Mouse (Mus musculus): ENCODE results near the gene Mki67. TPM values are rescaled to one million over a fixed set of nuclear protein-coding genes. Genes with fewer than 3 reads are reported as not detected.
"Not testable (repeated sequence)": the region's sequence is repeated elsewhere in the genome, so short reads cannot be mapped to it uniquely, and the experiment has no call there.

Mki67 gene
- polyA plus RNA-seq, 1 experiment from 2014 or later, result 25.1 TPM

DNA sequence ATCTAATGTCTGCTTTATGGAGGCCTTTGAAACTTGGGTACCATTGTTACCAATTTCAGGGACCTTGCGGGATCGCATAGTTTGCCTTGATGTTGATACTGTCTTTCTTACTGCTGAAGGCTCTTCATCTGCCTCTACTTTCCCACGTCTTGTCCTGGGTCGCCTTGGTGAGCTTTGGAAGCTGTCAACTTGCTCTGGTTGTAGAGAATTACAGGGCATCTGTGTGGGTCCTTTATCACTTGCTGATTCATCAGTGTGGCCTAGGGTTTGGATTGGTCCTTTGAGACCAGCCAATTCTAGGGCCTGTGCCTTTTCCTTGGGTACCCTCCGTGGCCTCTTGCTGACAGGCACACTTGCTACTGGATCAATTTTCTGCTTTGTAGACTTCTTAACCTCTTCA is 21.4 kb downstream of the Mki67 start:
- H3K27ac ChIP-seq (ENCODE audit: low read length), result no peak overlapping the region
- no peak overlapping the region for H3K4me2 ChIP-seq (ENCODE audit: low read depth, low read length)
- H3K9me3 ChIP-seq (replicated peaks; ENCODE audit: control insufficient read depth, low read length), result no peaks in the 10 kb centered on the region
- WGBS, result 90% methylated on average over 5 of the region's 5 CpGs
- no peak overlapping the region for H3K4me3 ChIP-seq (ENCODE audit: low read length)
- H3K36me3 ChIP-seq (ENCODE audit: control insufficient read depth, insufficient read depth), result peaks cover 62% of the 10 kb centered on the region
- peaks cover 8% of the 10 kb centered on the region for H3K4me1 ChIP-seq (ENCODE audit: control insufficient read depth, insufficient read depth, low read length)
- H3K9ac ChIP-seq (ENCODE audit: low read length), result no peak overlapping the region
- no peaks in the 10 kb centered on the region for H3K27me3 ChIP-seq (ENCODE audit: control insufficient read depth, insufficient read depth, low read length)
- no peak for ATAC-seq (replicated peaks; ENCODE audit: extremely low read depth, insufficient read depth, low FRiP score)

GRCm38 (mm10) chr7:135694130-135694529 is 22.0 kb downstream of the Mki67 start:
- Histone ChIP-seq H3K4me3 (ENCODE audit: low read length) (no peak overlapping the region), H3K27ac (ENCODE audit: low read length) (no peak overlapping the region), H3K36me3 (ENCODE audit: control insufficient read depth, insufficient read depth) (peaks cover 67% of the 10 kb centered on the region), H3K4me2 (ENCODE audit: low read depth, low read length) (no peak overlapping the region), H3K9me3 (replicated peaks; ENCODE audit: control insufficient read depth, low read length) (no peaks in the 10 kb centered on the region), H3K9ac (ENCODE audit: low read length) (no peak overlapping the region), H3K4me1 (ENCODE audit: control insufficient read depth, insufficient read depth, low read length) (peaks cover 6% of the 10 kb centered on the region; the same call in 1 of the 2 replicates), H3K27me3 (ENCODE audit: control insufficient read depth, insufficient read depth, low read length) (no peaks in the 10 kb centered on the region)
- 91% methylated on average over 4 of the region's 4 CpGs for WGBS
- ATAC-seq (replicated peaks; ENCODE audit: extremely low read depth, insufficient read depth, low FRiP score), result no peak

DNA sequence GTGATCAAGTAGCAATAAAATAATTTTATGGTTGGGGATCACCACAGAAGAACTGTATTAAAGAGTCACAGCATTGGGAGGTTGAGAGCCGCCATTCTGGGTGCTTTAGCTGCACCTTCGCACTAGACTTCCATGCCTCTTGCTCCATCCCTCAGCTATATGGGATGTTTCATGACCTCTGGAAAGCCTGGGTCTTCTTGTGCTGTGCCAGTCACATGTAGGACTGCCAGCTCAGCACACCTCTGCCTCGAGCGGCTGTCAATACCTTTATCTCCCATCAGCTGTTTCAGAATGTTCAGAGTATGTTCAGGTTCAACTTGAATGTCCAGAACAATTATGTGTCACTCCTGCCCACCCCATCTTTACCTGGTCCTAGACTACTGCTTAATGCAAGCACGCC is 24.2 kb downstream of the Mki67 start:
- Histone ChIP-seq H3K9ac (ENCODE audit: low read length) (no peak overlapping the region), H3K36me3 (ENCODE audit: control insufficient read depth, insufficient read depth) (peaks cover 77% of the 10 kb centered on the region), H3K27ac (ENCODE audit: low read length) (no peak overlapping the region), H3K9me3 (replicated peaks; ENCODE audit: control insufficient read depth, low read length) (no peaks in the 10 kb centered on the region), H3K4me1 (ENCODE audit: control insufficient read depth, insufficient read depth, low read length) (no peaks in the 10 kb centered on the region; the same call in 1 of the 2 replicates), H3K27me3 (ENCODE audit: control insufficient read depth, insufficient read depth, low read length) (no peaks in the 10 kb centered on the region), H3K4me2 (ENCODE audit: low read depth, low read length) (no peak overlapping the region), H3K4me3 (ENCODE audit: low read length) (no peak overlapping the region)
- 95% methylated on average over 5 of the region's 5 CpGs for WGBS
- no peak for ATAC-seq (replicated peaks; ENCODE audit: extremely low read depth, insufficient read depth, low FRiP score)

GRCm38 (mm10) chr7:135689396-135689795 is 26.8 kb downstream of the Mki67 start:
- Histone ChIP-seq H3K4me2 (ENCODE audit: low read depth, low read length) (no peak overlapping the region), H3K9ac (ENCODE audit: low read length) (no peak overlapping the region), H3K27ac (ENCODE audit: low read length) (no peak overlapping the region), H3K36me3 (ENCODE audit: control insufficient read depth, insufficient read depth) (peaks cover 77% of the 10 kb centered on the region), H3K27me3 (ENCODE audit: control insufficient read depth, insufficient read depth, low read length) (no peaks in the 10 kb centered on the region), H3K4me1 (ENCODE audit: control insufficient read depth, insufficient read depth, low read length) (no peaks in the 10 kb centered on the region), H3K9me3 (replicated peaks; ENCODE audit: control insufficient read depth, low read length) (no peaks in the 10 kb centered on the region), H3K4me3 (ENCODE audit: low read length) (no peak overlapping the region)
- WGBS, result 93% methylated on average over 7 of the region's 7 CpGs
- no peak for ATAC-seq (replicated peaks; ENCODE audit: extremely low read depth, insufficient read depth, low FRiP score)

GRCm38 (mm10) chr7:135684938-135685337 is 31.2 kb downstream of the Mki67 start:
- Histone ChIP-seq H3K4me1 (ENCODE audit: control insufficient read depth, insufficient read depth, low read length) (no peaks in the 10 kb centered on the region), H3K9me3 (replicated peaks; ENCODE audit: control insufficient read depth, low read length) (no peaks in the 10 kb centered on the region), H3K27ac (ENCODE audit: low read length) (no peak overlapping the region), H3K9ac (ENCODE audit: low read length) (no peak overlapping the region), H3K4me3 (ENCODE audit: low read length) (no peak overlapping the region), H3K4me2 (ENCODE audit: low read depth, low read length) (no peak overlapping the region), H3K36me3 (ENCODE audit: control insufficient read depth, insufficient read depth) (peaks cover 39% of the 10 kb centered on the region), H3K27me3 (ENCODE audit: control insufficient read depth, insufficient read depth, low read length) (no peaks in the 10 kb centered on the region)
- ATAC-seq (replicated peaks; ENCODE audit: extremely low read depth, insufficient read depth, low FRiP score), result no peak
- 64% methylated on average over 7 of the region's 7 CpGs for WGBS

GRCm38 (mm10) chr7:135684098-135684497 is 32.1 kb downstream of the Mki67 start:
- 64% methylated on average over 4 of the region's 4 CpGs for WGBS
- H3K4me3 ChIP-seq (ENCODE audit: low read length); H3K9ac ChIP-seq (ENCODE audit: low read length); ATAC-seq (replicated peaks; ENCODE audit: extremely low read depth, insufficient read depth, low FRiP score); H3K4me2 ChIP-seq (ENCODE audit: low read depth, low read length); H3K27ac ChIP-seq (ENCODE audit: low read length); H3K9me3 ChIP-seq (replicated peaks; ENCODE audit: control insufficient read depth, low read length); H3K27me3 ChIP-seq (ENCODE audit: control insufficient read depth, insufficient read depth, low read length); H3K4me1 ChIP-seq (ENCODE audit: control insufficient read depth, insufficient read depth, low read length): not testable (repeated sequence)
- peaks cover 33% of the 10 kb centered on the region for H3K36me3 ChIP-seq (ENCODE audit: control insufficient read depth, insufficient read depth)

GRCm38 (mm10) chr7:135680334-135680733 is 35.8 kb downstream of the Mki67 start:
- Histone ChIP-seq H3K27me3 (ENCODE audit: control insufficient read depth, insufficient read depth, low read length) (no peaks in the 10 kb centered on the region), H3K9ac (ENCODE audit: low read length) (no peak overlapping the region), H3K9me3 (replicated peaks; ENCODE audit: control insufficient read depth, low read length) (no peaks in the 10 kb centered on the region), H3K4me1 (ENCODE audit: control insufficient read depth, insufficient read depth, low read length) (peaks cover 12% of the 10 kb centered on the region), H3K27ac (ENCODE audit: low read length) (no peak overlapping the region), H3K4me3 (ENCODE audit: low read length) (no peak overlapping the region), H3K36me3 (ENCODE audit: control insufficient read depth, insufficient read depth) (peaks cover 2% of the 10 kb centered on the region; the same call in 1 of the 2 replicates), H3K4me2 (ENCODE audit: low read depth, low read length) (no peak overlapping the region)
- WGBS, result 75% methylated on average over 5 of the region's 5 CpGs
- no peak for ATAC-seq (replicated peaks; ENCODE audit: extremely low read depth, insufficient read depth, low FRiP score)

GRCm38 (mm10) chr7:135676722-135677121 is 39.4 kb downstream of the Mki67 start:
- H3K27me3 ChIP-seq (ENCODE audit: control insufficient read depth, insufficient read depth, low read length), result no peaks in the 10 kb centered on the region
- whole genome bisulfite sequencing, result 37% methylated on average over 8 of the region's 8 CpGs
- peak overlapping the region; percentile 15; the same call in 1 of the 2 replicates for H3K4me2 ChIP-seq (ENCODE audit: low read depth, low read length)
- peaks cover 12% of the 10 kb centered on the region for H3K4me1 ChIP-seq (ENCODE audit: control insufficient read depth, insufficient read depth, low read length)
- ATAC-seq (replicated peaks; ENCODE audit: extremely low read depth, insufficient read depth, low FRiP score), result peak; percentile 79
- no peak overlapping the region for H3K4me3 ChIP-seq (ENCODE audit: low read length)
- no peaks in the 10 kb centered on the region for H3K36me3 ChIP-seq (ENCODE audit: control insufficient read depth, insufficient read depth)
- no peak overlapping the region for H3K9ac ChIP-seq (ENCODE audit: low read length)
- H3K27ac ChIP-seq (ENCODE audit: low read length), result peak overlapping the region; percentile 61
- H3K9me3 ChIP-seq (replicated peaks; ENCODE audit: control insufficient read depth, low read length), result no peaks in the 10 kb centered on the region

DNA sequence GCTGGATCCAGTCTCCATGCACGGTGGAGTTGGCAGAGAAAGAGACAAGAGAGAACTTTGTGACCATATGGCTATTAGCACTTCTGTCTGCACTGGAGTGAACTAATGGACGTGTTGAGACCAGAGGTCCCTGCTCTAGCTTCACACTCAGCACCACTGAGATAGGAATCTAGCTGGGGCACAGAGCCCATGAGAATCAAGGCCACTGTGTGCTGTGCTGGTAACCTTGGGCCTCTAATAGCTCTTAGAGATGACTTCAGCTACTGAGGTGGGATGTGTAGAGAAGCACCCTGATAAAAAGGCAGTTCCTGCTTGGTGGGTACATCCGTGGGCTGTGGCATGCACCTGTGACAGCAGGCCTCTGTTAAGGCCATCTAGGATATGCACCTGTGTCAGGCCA is 42.6 kb downstream of the Mki67 start:
- H3K36me3 ChIP-seq (ENCODE audit: control insufficient read depth, insufficient read depth), result no peaks in the 10 kb centered on the region
- no peak for ATAC-seq (replicated peaks; ENCODE audit: extremely low read depth, insufficient read depth, low FRiP score)
- no peak overlapping the region for H3K4me2 ChIP-seq (ENCODE audit: low read depth, low read length)
- 58% methylated on average over 3 of the region's 3 CpGs for WGBS
- no peaks in the 10 kb centered on the region for H3K9me3 ChIP-seq (replicated peaks; ENCODE audit: control insufficient read depth, low read length)
- no peaks in the 10 kb centered on the region for H3K27me3 ChIP-seq (ENCODE audit: control insufficient read depth, insufficient read depth, low read length)
- H3K4me1 ChIP-seq (ENCODE audit: control insufficient read depth, insufficient read depth, low read length), result peaks cover 12% of the 10 kb centered on the region
- H3K9ac ChIP-seq (ENCODE audit: low read length), result no peak overlapping the region
- H3K27ac ChIP-seq (ENCODE audit: low read length), result no peak overlapping the region
- H3K4me3 ChIP-seq (ENCODE audit: low read length), result no peak overlapping the region
